Mouse (Mus musculus) megakaryocyte progenitor cell, adult 5-6 weeks (primary cell): ENCODE results near the gene Kpna7. TPM values are rescaled to one million over a fixed set of nuclear protein-coding genes. Genes with fewer than 3 reads are reported as not detected.
"Not testable (repeated sequence)": the region's sequence is repeated elsewhere in the genome, so short reads cannot be mapped to it uniquely, and the experiment has no call there.

Source experiments
- ATAC-seq: replicated peaks from 2 replicates; pipeline ENCODE4 v1.8.0; 2016; ENCODE audit warnings: mild to moderate bottlenecking, moderate TSS enrichment, inconsistent platforms; ENCODE audit not compliant: poor library complexity
- total RNA-seq, 2 experiments: library from RNA; stranded (forward) in 1 of 2; stranded (reverse) in 1 of 2; fragments of 157-497, 149-512 nt in 1 of 2; fragments of 200-1000 nt in 1 of 2; gene quantifications; 2 replicates each; pipeline versions ENCODE4 v1.2.3 to v1.2.4; 2015 to 2017

Gene Kpna7
- not detected in 2 replicates for total RNA-seq (2015)
- total RNA-seq (2017), result not detected in 2 replicates

DNA sequence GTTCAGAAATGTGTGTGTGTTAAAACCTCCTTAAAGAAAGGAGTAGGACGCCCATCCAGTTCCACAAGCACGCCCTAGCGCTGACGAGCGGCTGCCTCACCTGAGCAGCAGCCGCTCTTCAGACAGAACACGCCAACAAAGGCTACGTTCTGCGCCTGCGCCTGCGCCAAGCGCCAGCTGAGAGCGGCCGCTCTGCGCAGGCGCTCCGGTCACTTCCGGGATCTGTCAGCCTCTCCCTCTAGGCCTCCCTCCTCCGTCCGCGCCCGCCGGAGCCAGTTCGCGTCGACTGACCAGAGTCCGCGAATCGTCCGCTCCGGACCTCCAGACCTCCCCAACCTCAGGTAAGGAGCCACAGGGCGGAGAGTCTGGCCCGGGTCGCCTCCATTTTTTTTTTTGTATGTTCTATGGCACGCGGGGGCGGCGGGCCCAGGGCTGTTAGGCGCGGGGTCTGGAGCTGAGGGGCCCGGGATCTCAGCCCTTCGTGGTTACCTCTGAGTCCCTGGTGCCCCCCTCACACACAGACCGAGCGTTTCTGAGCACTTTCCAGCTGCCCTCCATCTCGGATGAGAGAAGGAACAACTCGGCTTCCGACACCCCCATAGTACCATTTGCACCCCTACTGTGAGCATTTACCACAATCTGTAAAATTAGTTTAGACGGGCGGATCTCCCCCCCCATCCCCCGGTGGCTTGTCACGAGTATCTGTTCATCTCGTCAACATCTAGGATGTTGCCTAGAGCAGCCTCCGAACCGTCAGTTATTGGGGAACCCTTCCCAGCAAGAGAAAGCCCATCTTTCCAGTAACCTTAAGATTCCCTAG, at the start of gene Kpna7, which contains the start of gene Arpc1a:
TSS of gene Kpna7 (minus strand) at position 399 of the 820 bp plus-strand sequence.
TSS of gene Arpc1a (plus strand) at position 199 of the 820 bp plus-strand sequence.
- ATAC-seq, result peak; percentile 91

DNA sequence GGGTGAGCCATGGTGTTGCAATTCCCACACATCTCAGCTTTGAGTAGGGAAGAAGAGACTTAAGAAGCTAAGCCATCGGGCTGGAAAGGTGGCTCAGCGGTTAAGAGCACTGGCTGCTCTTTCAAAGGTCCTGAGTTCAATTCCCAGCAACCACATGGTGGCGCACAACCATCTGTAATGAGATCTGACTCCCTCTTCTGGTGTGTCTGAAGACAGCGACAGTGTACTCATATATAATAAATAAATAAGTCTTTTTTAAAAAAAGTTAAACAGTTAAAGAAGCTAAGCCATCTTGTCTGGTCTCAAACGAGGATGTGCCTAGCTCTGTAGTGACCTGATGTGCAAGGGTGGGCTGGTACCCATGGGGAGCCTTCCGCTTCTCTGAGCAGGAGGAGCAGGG, 49.4 kb upstream of the Kpna7 start:
- ATAC-seq, result not testable (repeated sequence)

- ATAC-seq, result peak; percentile 24
Measured at GRCm38 (mm10) chr5:145130995-145131394, 47.2 kb upstream of the Kpna7 start.

- no peak for ATAC-seq
Measured at GRCm38 (mm10) chr5:145130191-145130590, 46.4 kb upstream of the Kpna7 start.

GRCm38 (mm10) chr5:145129773-145130172, 45.9 kb upstream of the Kpna7 start:
- not testable (repeated sequence) for ATAC-seq

DNA sequence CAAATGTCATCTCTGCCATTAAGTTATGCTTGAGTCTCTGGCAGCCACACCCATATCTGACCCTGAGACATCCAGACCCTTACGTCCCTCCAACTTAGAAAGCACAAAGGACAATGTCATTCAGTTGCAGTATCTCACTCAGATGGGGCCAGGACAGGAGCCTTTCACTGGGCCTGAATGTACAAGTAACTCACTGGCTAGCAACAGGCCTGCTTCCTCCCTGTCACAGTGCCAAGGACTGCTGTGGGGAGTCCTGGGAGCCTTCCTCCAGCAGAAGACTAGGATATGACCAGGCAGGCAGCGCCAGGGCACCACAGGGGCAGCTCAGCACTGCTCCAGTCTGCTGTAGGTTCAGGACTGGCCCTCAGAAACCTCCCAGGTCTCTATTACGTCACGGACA, 45.3 kb upstream of the Kpna7 start:
- no peak for ATAC-seq

DNA sequence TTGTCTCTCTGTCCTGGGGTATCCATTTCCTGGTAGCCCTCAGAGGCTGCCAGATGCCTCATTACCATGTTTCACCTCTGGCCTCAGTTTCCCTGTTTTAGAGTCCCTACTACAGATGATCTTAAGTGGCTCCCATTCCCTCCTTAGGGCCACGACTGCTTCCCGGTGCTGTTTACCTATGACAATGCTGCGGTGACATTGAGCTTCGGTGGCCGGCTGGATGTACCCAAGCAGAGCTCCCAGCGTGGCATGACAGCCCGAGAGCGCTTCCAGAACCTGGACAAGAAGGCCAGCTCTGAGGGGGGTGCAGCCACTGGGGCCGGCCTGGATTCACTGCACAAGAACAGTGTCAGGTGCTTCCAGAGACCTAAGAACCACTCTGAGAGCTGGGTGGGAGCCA, 42.8 kb upstream of the Kpna7 start:
- no peak for ATAC-seq

- ATAC-seq, result no peak
Measured at GRCm38 (mm10) chr5:145123396-145123795, 39.6 kb upstream of the Kpna7 start.

DNA sequence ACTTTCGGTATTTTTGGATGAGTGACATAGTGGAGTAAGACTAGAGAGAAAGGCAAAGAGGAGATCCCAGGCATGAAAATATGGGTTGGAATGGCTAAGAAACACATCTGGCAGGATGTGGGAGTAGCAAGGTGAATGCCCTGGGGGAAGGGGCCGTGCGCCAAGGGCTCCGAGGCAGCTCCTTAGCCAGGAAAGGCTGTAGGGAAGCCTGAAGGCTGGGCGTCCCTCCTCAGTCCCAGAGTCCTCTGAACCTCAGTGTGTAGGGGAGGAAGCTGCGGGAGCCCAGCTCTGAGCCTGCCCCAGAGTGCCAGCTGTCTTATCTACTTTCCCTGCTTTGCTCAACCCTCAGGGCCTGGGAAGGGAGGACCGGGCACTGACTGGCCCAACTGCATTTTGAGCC, 37.1 kb upstream of the Kpna7 start:
- ATAC-seq, result no peak

DNA sequence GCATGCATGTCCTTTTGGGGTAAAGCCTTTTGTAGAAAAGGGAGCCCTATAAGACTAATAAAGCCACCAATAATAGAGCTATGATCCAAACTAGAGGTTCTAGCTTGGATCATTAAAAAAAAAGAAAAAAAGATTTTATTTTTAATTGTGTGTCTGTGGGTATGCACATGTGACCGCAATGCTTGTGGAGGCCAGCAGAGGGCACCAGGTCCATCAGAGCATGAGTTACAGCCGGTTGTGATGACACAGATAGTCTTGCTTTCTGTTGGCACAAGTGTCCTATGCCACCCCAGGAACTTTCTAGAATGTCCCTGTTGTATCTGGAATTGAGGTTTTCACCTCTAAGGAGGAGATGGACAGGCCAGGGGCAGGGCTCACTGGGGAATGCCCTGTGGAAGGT, 35.6 kb upstream of the Kpna7 start:
- peak; percentile 38 for ATAC-seq

GRCm38 (mm10) chr5:145118461-145118860, 34.6 kb upstream of the Kpna7 start:
- no peak for ATAC-seq

DNA sequence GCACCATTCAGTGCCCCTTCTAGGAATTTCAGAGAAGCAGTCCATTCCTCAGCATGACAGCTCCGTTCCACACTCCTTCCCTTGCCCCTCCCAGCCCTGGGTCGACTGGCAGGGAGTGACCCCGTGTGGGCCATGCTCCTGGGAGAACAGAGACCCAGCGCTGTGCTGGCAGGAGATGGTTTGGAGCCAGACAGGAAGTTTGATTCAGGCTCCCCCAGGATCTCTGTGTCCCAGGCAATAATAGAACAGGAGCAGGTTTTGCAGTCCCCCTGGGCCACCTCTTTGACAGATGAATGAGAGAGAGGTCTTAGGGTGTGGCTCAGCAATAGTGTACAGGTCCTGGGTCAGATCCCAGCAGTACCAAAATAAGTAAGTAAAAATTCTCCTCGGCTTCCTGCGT, 34.2 kb upstream of the Kpna7 start:
- no peak for ATAC-seq

DNA sequence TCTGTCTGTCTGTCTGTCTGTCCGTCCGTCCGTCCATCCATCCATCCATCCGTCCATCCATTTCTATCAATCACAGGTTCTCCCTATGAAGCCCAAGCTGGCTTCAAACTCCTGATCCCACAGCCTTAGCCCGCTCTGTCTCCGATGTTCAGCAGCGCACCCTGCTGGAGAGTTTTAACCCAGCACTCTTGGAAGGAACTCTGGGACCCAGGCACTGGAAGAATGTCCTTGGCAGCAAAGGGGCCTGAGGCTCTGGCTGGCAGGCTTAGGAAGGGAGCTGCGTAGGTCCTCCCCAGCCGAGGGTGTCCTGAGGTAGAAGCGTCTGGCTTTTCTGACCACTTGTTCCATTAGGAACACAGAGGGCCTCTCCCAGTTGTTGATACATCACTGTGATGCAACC, 33.1 kb upstream of the Kpna7 start:
- ATAC-seq, result peak; percentile 39

DNA sequence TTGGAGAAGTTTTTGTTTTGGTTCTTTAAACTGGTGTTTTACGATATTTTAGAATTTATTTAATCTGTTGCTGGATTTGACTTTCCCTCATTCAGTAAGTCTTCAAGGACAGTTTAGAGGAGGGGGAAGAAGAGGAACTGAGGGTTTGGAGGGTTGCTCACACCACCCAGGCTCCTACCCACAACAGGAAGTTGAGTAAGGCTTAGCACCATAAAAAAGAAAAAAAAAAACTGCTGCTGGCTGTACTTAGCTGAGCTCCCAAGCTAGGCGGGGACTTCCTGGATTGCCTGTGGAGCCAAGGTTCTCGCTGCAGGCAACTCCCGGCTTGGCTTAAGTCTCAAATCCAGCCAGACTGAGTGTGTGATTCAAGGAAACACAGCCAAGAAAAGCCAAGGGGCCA, 32.5 kb upstream of the Kpna7 start:
- peak; percentile 56 for ATAC-seq

DNA sequence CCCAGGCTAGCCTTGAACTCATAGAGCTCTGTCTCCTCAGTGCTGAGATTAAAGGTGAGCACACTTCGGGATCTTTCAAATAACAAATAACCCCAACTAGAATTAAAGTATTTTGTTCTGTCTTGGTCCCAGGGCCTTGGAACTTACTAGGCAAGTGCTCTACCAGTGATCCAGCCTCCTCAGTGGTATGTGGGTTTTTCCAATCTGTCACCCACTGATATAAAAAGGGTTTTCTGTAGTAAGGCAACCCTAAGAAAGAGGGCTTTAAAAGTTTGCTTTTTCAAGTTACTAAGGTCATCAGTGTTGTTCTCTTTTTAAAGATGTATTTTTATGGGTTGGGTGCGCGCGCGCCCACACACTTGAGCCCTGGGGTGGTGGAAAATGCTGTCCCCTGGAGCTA, 31.9 kb upstream of the Kpna7 start:
- ATAC-seq, result no peak

- ATAC-seq, result peak; percentile 55
Measured at GRCm38 (mm10) chr5:145114606-145115473, 31.0 kb upstream of the Kpna7 start.

DNA sequence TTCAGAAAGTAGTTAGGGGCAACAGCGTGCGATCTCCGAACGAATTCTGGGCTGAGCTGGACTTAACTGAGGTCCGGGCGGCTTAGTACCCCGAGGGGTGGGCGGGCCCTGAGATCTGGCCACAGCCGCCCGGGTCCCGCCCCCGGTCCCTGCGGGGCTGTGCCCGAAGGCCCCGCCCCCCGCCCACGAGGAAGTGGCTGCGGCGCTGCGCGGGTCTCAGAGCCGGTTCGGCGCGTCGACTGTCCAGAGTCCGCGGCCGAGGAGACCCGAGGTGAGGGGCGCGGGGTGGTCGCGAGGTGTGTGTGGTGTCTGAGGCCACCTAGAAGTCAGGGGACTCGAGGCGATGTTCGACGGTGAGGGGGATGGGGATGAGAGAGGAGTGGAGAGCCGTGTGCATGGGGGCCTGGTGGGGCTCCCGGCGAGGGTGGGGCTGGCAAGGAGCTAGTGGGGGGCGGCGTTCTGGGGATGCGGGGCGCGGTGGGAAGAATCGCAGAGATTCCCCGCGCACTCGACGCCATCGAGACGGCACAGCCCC, 30.3 kb upstream of the Kpna7 start, which contains the start of gene Arpc1b:
TSS of gene Arpc1b (plus strand) at position 145 of the 535 bp plus-strand sequence.
- peak; percentile 47 for ATAC-seq

DNA sequence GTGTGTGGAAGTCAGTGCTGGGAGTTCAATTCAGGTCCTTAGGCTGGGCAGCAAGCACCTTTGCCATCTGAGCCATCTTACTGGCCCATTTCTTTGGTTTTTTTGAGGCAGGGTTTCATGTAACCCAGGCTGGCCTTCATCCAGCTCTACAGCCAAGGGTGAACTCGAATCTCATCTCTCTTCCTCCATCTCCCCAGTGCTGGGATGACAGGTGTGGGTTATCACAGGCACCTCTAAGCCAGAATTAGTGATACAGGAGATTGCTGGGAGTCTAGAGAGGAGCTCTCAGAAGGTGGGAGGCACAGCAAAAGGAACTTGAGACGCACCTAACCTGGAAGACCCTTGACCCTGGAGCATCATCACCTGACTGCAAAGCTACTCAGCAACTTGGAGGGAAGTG, 29.6 kb upstream of the Kpna7 start:
- no peak for ATAC-seq

DNA sequence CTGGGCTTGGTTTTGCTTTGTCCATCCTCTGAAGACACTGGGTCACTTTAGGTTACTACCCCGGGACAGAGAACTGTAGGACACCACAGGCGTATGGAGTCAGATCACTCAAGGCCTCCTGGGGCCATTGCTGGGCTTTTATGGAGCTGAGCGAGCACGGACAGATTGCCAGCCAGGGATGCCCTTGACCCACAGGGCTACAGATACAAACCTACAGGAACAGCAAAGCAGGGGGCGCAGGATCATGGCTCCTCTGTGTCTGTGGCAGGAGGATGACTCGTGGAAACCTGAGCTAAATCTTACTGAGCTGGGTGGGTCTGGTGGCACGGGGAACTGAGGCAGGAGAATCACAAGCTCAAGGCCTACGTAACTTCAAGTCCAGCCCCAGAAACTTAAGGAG, 28.7 kb upstream of the Kpna7 start:
- no peak for ATAC-seq

DNA sequence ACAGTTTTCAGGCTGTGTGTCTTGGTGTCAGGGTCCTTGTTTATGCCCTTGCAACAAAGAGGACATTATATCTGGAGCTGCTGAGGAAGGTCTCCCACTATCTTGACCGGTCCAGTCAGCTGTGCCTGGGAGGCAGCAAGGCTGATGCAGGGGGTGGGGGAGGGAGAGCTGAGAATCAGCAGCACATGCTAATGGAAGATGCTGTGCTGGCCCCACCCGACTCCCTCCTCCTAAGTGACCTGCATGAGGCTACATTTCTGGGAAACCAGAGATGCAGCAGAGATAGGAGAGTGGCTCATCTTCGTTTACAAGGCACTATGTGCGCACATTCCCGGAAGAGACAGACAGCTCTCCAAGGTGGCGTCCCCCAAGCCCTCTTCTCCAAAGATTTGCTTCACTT, 26.6 kb upstream of the Kpna7 start:
- ATAC-seq, result no peak

GRCm38 (mm10) chr5:145105694-145106275, 22.0 kb upstream of the Kpna7 start:
- ATAC-seq, result no peak
